Mouse (Mus musculus): Measurements from ENCODE around the gene Olfr70.

DNA sequence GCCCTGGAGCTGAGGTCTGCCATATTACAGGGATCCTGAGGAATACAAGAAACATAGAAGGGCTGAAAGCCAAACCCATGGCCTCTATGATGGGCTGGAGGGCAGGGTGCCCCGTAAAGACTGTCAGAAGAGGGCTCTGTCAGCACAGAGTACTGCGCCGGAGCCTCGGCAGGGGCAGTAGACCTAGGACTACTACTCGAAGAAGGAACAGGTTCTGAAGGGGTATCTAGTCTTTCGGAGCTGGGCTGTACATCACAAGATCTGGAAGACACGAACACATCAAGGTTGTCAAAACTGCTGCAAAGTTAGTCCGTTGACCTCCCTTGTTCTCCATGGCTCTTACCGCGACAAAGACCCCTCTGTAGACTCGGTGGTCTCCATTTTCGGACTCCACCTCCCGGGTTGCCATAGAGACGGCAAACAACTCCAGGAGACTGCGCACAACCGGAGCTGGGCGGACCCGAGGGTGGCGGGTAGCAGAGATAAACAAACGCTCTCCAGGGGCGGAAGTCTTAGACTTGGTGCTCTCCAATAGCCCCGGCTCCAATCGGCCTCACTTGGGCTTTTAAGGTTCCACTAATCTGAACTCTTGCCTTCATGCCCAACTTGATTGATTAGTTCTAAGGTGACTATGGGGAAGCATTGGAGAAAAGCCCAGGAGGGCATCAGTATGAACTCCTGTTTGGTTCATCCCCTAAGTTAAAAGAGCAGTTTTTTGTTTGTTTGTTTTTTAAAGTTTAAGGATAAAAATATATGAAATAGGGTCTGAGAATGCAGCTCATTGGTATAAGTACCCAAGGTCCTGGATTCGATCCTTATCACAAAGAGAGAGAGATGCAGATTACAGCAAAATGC lies 47.2 kb downstream of the Olfr70 start, which contains the start of gene Spag8:
- no peak for TF ChIP-seq MAX (IDR thresholded peaks at IDR 0.05; ENCODE audit: low read depth)
- no peak for TF ChIP-seq POLR2A (IDR thresholded peaks at IDR 0.05; ENCODE audit: insufficient read length, low read depth)
- TF ChIP-seq POLR2AphosphoS2 (IDR thresholded peaks at IDR 0.05; ENCODE audit: insufficient read length, low read depth), result no peak
- TF ChIP-seq TCF12 (IDR thresholded peaks at IDR 0.05; ENCODE audit: insufficient read depth, poor library complexity, severe bottlenecking), result no peak
- no peak for TF ChIP-seq MYOG (IDR thresholded peaks at IDR 0.05; ENCODE audit: control insufficient read depth in 1 of 3, insufficient read depth in 1 of 3, insufficient read length in 2 of 3, low read depth in 2 of 3)
